Mouse (Mus musculus): Measurements from ENCODE around the gene Arntl2.
"Not testable (repeated sequence)": the region's sequence is repeated elsewhere in the genome, so short reads cannot be mapped to it uniquely, and the experiment has no call there.

The Arntl2 gene

GRCm38 (mm10) chr6:146795924-146796545, at the start of gene Arntl2:
Gene Arntl2 (plus strand): TSS chr6:146796055.
- peak; percentile 63 to 78 for DNase-seq (ENCODE audit: low spot score in 2 of 2)

- DNase-seq (ENCODE audit: low spot score in 2 of 2): no peak
Observed at GRCm38 (mm10) chr6:146746577-146746976, 49.3 kb upstream of the Arntl2 start.

- no peak for DNase-seq (ENCODE audit: low spot score in 2 of 2)
Observed at GRCm38 (mm10) chr6:146747057-146747456, 48.8 kb upstream of the Arntl2 start.

- DNase-seq (ENCODE audit: low spot score in 2 of 2): no peak
Observed at GRCm38 (mm10) chr6:146748271-146748670, 47.6 kb upstream of the Arntl2 start.

- DNase-seq (ENCODE audit: low spot score in 2 of 2): peak; percentile 29 to 48
Observed at GRCm38 (mm10) chr6:146751671-146752070, 44.2 kb upstream of the Arntl2 start.

GRCm38 (mm10) chr6:146752178-146752577, 43.7 kb upstream of the Arntl2 start:
- DNase-seq (ENCODE audit: low spot score in 2 of 2): no peak

- DNase-seq (ENCODE audit: low spot score in 2 of 2): no peak
Observed at GRCm38 (mm10) chr6:146752612-146753011, 43.2 kb upstream of the Arntl2 start.

GRCm38 (mm10) chr6:146753560-146754160, 42.2 kb upstream of the Arntl2 start:
- no peak for DNase-seq (ENCODE audit: low spot score in 2 of 2)

GRCm38 (mm10) chr6:146755136-146755535, 40.7 kb upstream of the Arntl2 start:
- DNase-seq (ENCODE audit: low spot score in 2 of 2): no peak

GRCm38 (mm10) chr6:146755679-146756078, 40.2 kb upstream of the Arntl2 start:
- DNase-seq (ENCODE audit: low spot score in 2 of 2): no peak

- DNase-seq (ENCODE audit: low spot score in 2 of 2): no peak
Observed at GRCm38 (mm10) chr6:146759027-146759426, 36.8 kb upstream of the Arntl2 start.

GRCm38 (mm10) chr6:146760022-146760421, 35.8 kb upstream of the Arntl2 start:
- no peak for DNase-seq (ENCODE audit: low spot score in 2 of 2)

- DNase-seq (ENCODE audit: low spot score in 2 of 2): no peak
Observed at GRCm38 (mm10) chr6:146760736-146761135, 35.1 kb upstream of the Arntl2 start.

- DNase-seq (ENCODE audit: low spot score in 2 of 2): no peak
Observed at GRCm38 (mm10) chr6:146762264-146762898, 33.5 kb upstream of the Arntl2 start.

GRCm38 (mm10) chr6:146764593-146764992, 31.3 kb upstream of the Arntl2 start:
- DNase-seq (ENCODE audit: low spot score in 2 of 2): no peak

GRCm38 (mm10) chr6:146765270-146765669, 30.6 kb upstream of the Arntl2 start:
- no peak for DNase-seq (ENCODE audit: low spot score in 2 of 2)

- no peak for DNase-seq (ENCODE audit: low spot score in 2 of 2)
Observed at GRCm38 (mm10) chr6:146768813-146769404, 26.9 kb upstream of the Arntl2 start.

GRCm38 (mm10) chr6:146770005-146770745, 25.7 kb upstream of the Arntl2 start:
- no peak for DNase-seq (ENCODE audit: low spot score in 2 of 2)

GRCm38 (mm10) chr6:146770808-146771207, 25.0 kb upstream of the Arntl2 start:
- DNase-seq (ENCODE audit: low spot score in 2 of 2): no peak

- not testable (repeated sequence) for DNase-seq (ENCODE audit: low spot score in 2 of 2)
Observed at GRCm38 (mm10) chr6:146775864-146776263, 20.0 kb upstream of the Arntl2 start.

GRCm38 (mm10) chr6:146776610-146777389, 19.1 kb upstream of the Arntl2 start:
- DNase-seq (ENCODE audit: low spot score in 2 of 2): peak in 1 of 2 experiments; percentile 44
